Mouse (Mus musculus): Measurements from ENCODE around the gene Synj1. TPM values are rescaled to one million over a fixed set of nuclear protein-coding genes. Genes with fewer than 3 reads are reported as not detected.
A peak's percentile ranks its signal among the peaks of the same experiment; 100 is the strongest.

Gene Synj1
- 100 to 1,000 TPM; 312 to 360 (median 338) TPM for total RNA-seq (2022)

DNA sequence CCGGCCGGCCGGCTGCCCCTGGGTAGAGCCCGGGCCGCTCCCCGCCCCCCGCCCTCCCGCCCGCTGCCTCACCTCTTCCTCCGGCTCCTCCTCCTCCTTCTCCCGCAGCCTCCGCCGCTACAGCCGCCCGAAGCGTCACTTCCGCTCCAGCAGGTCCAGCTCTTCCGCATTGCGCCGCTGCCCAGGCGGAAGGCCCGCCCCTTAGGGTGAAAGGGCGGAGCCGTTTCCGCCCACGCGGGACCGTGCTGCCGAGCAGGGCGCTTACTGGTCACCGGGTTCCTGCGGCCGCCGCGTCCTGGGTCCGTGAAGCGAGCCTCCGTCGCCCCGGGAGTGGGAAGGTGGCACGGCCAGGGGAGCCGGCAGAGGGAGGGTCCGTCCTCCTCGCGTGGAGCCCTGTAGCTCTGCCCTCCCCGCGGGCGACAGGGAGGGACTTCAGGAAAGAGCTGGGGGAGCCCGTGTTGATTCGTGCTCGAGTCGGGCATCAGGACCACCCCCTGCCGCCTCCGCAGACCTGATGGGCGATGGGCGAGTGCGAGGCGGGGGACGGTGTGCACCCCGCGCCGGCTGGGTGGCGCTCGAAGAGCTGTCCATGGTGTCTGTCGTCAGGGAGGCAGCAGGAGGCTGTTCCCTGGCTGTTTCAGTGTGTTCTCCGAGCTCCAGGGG is at the start of gene Synj1:
Synj1 (minus strand) TSS at position 288 of the 663 bp plus-strand sequence.
- peak; percentile 87 to 95 for DNase-seq (ENCODE audit: low spot score in 2 of 2)

DNA sequence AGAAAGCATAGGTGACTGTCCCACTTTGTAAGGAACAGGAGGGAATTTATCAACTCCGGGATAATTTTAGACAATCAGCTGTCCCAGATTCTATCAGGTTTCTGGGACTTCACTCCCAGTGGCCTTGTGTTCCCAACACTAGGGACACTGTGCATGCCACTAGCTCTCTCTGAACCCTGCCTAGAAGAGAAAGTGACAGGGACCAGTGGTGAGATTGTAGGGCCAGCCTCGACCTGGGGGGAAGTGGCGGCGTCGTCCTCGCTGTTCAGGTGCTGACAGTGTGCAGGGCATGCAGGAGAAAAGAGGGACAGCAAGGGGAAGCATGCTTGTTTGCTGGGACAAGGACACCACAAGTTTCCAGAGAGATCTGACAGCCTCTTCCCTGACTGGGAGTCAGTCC is 46.6 kb upstream of the Synj1 start:
- DNase-seq (ENCODE audit: low spot score in 2 of 2), result no peak

- no peak for DNase-seq (ENCODE audit: low spot score in 2 of 2)
Observed at GRCm38 (mm10) chr16:91057261-91057660, 46.2 kb upstream of the Synj1 start.

- DNase-seq (ENCODE audit: low spot score in 2 of 2), result peak in 1 of 2 experiments; percentile 86
Observed at GRCm38 (mm10) chr16:91056043-91056821, 45.1 kb upstream of the Synj1 start.

DNA sequence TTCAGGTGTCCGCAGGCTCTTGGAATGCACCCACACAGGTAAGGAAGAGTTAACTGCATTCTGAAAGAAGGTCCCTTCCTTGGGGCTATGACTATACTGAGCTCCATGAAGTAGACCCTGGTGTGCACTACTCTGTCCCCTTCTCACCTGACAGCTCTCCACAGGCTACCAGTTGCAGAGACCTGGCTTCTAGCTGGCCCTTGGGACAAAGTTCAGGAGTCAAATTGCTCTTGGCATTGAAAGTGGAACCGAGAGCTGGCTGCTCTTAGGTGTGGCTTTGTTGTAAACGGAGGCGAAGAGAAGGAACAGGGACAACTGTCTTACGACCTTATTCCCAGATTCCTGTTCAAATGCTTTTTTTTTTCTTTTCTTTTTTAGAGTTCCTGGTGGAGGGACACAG is 44.0 kb upstream of the Synj1 start:
- no peak for DNase-seq (ENCODE audit: low spot score in 2 of 2)

GRCm38 (mm10) chr16:91053599-91053998 is 42.5 kb upstream of the Synj1 start:
- no peak for DNase-seq (ENCODE audit: low spot score in 2 of 2)

- no peak for DNase-seq (ENCODE audit: low spot score in 2 of 2)
Observed at GRCm38 (mm10) chr16:91045511-91045910, 34.4 kb upstream of the Synj1 start.

DNA sequence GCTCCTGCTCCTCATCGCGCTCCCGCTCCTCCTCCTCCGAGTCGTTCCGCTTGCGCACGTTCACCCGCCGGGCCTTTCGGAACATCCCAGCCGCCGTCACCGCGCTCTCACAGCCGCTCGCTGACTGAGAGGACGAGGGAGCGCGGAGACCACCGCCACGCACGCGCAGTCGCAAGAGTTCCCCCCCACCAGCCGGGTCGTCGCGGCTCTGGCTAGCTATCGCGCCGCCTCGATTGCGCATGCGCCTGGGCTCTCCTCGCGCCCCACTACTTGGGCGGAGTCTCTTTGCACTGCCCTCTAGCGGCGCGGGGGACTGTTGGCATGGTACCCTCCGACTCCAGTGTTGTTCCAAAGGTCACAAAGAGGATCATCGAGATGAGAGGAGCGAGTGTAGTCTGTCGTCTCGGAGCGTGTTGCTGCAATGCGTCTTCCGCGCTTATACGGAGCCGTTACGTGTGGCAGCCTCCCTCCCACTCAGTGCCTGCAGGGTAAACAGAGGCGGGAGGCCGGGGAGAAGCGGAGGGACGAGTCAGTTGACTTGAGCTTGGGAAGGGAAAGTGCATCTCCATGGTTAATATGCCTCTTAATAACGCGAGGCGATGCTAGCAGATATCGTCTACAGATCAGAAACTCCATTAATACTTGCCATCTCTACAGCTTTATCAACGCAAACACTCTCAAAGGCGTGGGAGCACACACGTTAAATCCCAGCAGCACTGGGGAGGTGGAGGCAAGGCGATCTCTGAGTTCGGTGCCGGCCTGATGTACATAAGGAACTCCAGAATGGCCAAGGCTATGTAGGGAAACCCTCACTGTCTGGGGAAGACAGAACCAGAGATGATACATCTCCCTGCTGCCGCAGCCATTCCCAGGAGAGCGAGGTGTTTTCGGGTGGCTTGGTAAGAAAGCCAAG is 33.4 kb upstream of the Synj1 start, which contains the start of gene Paxbp1:
Paxbp1 (minus strand) TSS at position 274 of the 913 bp plus-strand sequence.
- DNase-seq (ENCODE audit: low spot score in 2 of 2), result peak; percentile 97

GRCm38 (mm10) chr16:91043461-91044248 is 32.5 kb upstream of the Synj1 start:
- DNase-seq (ENCODE audit: low spot score in 2 of 2), result peak; percentile 40 to 48

DNA sequence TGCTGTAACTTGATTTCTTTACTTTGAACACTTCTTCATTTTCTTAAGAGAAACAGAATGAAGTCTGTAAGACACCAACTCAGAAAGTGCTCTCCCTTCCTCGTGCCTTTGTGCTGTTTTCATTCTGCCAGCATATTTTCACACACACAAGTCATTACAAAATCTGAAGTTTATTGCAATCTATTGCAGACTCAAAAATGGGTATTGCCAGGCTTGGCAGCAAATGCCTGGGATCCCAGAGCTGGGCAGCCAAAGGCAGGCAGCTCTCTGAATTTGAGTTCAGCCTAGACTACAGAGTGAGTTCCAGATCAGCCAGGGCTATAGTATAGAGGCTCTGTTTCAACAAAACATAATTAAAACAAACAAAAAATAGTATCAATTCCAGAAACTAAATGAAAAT is 31.5 kb upstream of the Synj1 start:
- no peak for DNase-seq (ENCODE audit: low spot score in 2 of 2)

DNA sequence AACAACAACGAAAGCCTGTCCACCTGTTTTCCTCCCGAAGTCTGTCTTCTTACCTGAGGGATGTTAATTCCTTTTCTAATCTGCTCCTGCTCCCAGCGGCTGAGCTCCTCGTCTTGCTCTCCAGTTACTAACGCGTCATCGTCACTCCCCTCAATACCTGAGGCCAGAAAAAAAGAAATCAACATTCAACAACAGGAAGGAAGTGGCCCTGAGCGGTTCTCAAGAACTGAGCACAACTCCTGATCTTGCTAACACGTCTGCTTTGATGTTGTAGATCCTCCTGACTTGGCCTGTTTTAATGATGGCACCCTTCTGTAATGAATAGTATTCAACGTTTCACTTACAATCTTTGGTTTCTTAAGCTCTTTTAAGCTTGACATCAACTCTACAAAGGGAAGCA is 24.8 kb upstream of the Synj1 start:
- no peak for DNase-seq (ENCODE audit: low spot score in 2 of 2)

- no peak for DNase-seq (ENCODE audit: low spot score in 2 of 2)
Observed at GRCm38 (mm10) chr16:91030751-91031150, 19.6 kb upstream of the Synj1 start.

GRCm38 (mm10) chr16:91029901-91030300 is 18.8 kb upstream of the Synj1 start:
- no peak for DNase-seq (ENCODE audit: low spot score in 2 of 2)

GRCm38 (mm10) chr16:91029161-91029743 is 18.1 kb upstream of the Synj1 start:
- no peak for DNase-seq (ENCODE audit: low spot score in 2 of 2)

GRCm38 (mm10) chr16:91026290-91026689 is 15.2 kb upstream of the Synj1 start:
- DNase-seq (ENCODE audit: low spot score in 2 of 2), result no peak

GRCm38 (mm10) chr16:91023384-91023783 is 12.3 kb upstream of the Synj1 start:
- DNase-seq (ENCODE audit: low spot score in 2 of 2), result no peak

DNA sequence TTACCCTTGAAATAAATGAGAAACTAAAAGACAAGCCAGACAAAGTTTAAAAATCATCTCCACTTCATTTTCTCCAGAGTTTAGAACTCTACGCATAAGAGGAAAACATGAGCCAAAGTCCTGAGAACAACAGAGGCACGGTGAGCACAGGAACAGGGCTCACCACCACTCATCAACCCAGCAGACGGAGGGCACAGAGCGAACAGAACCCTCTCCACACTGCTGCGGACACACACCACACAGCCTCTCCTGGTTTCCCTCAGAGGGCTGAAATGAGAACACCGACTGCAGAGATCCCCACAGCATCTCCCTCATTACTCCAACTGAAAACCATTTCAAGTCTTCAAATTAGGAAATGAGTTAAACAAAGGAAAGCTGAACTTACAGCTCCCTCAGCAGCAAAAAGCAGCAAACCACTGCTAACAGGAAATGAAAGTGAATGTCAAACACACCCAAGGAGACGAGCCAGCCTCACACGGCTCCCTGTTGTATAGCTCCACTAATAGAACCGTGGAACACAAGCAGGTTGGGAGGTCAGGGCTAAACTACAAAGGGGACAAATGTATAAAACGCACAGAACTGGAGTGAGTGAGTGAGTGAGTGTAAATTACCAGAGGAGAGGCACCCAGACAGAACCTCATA is 9.9 kb upstream of the Synj1 start:
- no peak for DNase-seq (ENCODE audit: low spot score in 2 of 2)

DNA sequence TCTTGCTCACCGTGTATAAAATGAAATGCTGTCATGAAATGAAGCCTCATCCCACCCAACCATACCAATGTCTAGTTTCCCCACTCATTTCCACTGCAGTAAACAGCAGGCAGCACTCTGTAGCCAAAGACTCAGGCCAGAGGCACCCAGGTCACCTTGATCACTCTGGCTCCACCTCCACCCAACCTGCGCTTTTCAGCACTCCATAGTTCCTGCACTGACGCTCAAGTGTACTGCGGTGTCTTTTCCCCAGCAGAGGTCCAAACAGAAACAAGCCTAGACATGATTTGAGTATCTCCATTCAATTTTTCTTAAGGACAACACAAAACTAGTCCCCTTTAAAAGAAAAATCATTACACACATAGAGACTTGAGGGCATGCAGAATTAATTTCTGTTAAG is 8.4 kb upstream of the Synj1 start:
- DNase-seq (ENCODE audit: low spot score in 2 of 2), result no peak

DNA sequence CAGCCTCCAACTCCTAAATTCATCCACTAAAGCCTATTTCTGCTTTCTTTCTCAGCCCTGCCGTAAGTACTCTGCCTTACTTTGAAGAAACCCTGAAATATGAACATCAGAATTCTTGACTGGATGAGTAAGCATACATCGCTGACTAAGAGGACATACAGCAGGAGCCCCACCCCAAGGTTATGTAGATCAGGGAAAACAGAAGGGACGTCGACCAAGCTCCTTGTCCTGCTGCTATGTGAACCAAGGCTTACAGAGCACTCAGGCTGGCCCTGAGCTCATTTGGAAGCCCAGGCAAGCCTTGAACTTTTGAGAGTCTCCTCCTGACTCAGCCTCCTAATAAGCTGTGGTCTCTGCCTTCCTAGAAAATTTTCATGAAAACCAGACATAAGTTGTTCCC is 4.7 kb upstream of the Synj1 start:
- no peak for DNase-seq (ENCODE audit: low spot score in 2 of 2)

DNA sequence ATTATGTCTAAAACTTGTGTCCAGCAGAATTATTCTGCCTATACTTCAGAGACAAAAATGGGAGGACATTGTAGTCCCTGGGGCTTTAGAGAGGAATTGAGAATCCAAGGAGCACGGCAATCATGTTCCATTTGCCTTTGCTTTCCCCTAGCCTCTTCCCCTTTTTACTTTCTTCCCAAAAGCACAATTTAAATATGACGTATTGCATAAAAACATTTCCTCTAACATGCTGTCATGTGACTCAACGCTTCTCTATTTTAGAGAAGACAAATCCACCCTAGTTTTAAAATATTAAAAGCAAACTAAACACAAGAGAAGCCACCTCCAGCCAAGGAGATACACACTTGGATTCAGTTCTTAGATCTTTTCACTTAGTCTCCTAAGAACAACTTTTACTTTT is 739 bp upstream of the Synj1 start:
- no peak for DNase-seq (ENCODE audit: low spot score in 2 of 2)

All from left cerebral cortex, adult 8-10 months (tissue).